Mouse (Mus musculus): Measurements from ENCODE around the gene Pah.

DNA sequence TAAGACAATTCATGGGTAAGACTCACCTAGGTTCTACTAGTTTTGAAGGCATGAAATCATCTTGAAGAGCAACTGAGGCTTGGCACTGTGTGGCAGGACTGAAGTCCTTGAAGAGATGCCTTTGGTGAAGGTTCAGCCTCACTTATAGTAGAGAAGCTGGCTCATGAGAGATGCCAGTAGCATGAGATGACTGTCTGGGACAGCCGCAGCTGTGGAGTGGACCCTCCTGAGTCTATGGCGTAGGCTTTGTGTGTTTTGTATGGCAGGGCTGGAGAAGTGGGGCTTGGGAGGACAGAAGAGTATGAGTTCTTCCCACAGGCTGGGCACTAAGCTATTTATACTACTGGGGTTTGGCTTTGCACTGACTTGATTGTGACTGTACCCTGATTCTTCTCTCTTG is 24.5 kb upstream of the Pah start:
- TF ChIP-seq CTCF (IDR thresholded peaks at IDR 0.05; ENCODE audit: low read depth) (no peak), EP300 (IDR thresholded peaks at IDR 0.05; ENCODE audit: low read depth) (no peak)

Data from heart, postnatal 0 days (tissue).